Mouse (Mus musculus) left cerebral cortex, adult 6 months (tissue): Measurements from ENCODE around the gene Vmn2r120. TPM values are rescaled to one million over a fixed set of nuclear protein-coding genes. Genes with fewer than 3 reads are reported as not detected.

Source experiments
- long read RNA-seq, 2 experiments: library from polyadenylated mRNA; unstranded; transcript quantifications; one replicate each; pipeline ENCODE4 v2.0.0; 2019 to 2020
- polyA plus RNA-seq: library from polyadenylated mRNA; unstranded; fragments of <200 nt; fragmentation: Nextera tagmentation; gene quantifications from 2 replicates; pipeline ENCODE4 v1.2.3, GENCODE M21; 2021

Vmn2r120 gene
- not detected in 2 replicates for polyA plus RNA-seq
- long read RNA-seq, experiment 1 = 0 reads
- long read RNA-seq, experiment 2 = 0 reads

GRCm38 (mm10) chr17:57545405-57545804 lies at the start of gene Vmn2r120:
Gene Vmn2r120 (minus strand): TSS chr17:57545505.

Other genes with a start within 250 kb of the Vmn2r120 start
- gene Adgre1, start 186.8 kb downstream of the Vmn2r120 start, polyA plus RNA-seq = 4.5 and 5.6 TPM in 2 replicates
- not detected in 2 replicates for gene Gm21834, start 196.7 kb upstream of the Vmn2r120 start, polyA plus RNA-seq
- 0.38 and 0.40 TPM in 2 replicates for gene Cntnap5c, start 224.1 kb upstream of the Vmn2r120 start, polyA plus RNA-seq